Mouse (Mus musculus): ENCODE results near the gene Krcc1.
A peak's percentile ranks its signal among the peaks of the same experiment; 100 is the strongest.
"Not testable (repeated sequence)": the region's sequence is repeated elsewhere in the genome, so short reads cannot be mapped to it uniquely, and the experiment has no call there.

The Krcc1 gene

DNA sequence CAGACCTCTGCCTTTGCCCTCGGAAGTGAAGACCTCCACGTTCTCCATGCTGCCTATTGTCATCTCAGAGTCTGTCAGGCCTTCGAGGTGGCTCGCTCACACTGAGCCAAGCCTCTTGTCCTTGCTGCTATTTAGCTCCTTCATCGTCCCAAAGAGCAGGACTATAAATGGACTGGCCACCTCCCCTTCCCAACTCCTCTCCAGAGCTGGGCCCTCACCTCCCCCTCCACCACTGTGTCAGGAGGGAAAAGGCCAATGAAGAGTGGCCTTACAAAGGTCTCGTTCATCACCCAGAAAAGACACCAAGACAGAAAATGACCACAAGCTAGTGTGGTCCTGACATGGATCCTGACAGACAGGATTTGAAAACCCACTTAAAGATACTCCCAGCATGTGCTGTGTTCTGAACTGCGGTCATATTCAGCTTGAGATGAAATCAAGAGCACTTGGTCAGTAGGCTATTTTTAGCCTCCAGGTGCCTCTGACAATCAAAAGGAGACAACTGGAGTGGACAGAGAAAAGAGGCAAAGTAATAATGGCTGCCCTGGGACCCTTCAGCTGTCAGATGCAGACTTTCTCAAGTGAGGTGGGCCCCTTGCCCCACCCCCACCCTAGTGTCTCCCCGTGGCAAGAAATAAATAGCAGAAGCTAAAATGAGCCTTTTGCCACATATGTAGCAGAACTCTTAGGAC, 9.2 kb upstream of the Krcc1 start:
- peak; percentile 4 for DNase-seq

DNA sequence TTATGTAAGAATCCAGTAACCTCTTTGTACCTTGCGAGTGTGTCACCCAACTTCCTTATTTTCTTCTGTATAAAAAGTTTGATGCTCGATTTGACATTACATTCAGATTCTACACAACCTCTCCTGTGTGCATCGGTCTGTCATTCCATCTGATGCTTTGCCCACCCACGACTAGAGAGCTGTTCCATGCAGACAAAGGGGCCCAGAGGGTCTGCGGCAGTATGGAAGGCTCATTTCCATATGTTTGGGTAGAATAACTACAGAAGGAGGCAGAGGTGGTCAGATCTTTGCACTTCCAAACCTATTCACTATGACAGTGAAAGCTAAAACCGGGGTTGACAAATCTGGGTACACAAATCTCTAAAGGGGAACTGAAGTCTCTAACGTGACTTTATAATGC, 3.9 kb upstream of the Krcc1 start:
- DNase-seq, result not testable (repeated sequence)

DNA sequence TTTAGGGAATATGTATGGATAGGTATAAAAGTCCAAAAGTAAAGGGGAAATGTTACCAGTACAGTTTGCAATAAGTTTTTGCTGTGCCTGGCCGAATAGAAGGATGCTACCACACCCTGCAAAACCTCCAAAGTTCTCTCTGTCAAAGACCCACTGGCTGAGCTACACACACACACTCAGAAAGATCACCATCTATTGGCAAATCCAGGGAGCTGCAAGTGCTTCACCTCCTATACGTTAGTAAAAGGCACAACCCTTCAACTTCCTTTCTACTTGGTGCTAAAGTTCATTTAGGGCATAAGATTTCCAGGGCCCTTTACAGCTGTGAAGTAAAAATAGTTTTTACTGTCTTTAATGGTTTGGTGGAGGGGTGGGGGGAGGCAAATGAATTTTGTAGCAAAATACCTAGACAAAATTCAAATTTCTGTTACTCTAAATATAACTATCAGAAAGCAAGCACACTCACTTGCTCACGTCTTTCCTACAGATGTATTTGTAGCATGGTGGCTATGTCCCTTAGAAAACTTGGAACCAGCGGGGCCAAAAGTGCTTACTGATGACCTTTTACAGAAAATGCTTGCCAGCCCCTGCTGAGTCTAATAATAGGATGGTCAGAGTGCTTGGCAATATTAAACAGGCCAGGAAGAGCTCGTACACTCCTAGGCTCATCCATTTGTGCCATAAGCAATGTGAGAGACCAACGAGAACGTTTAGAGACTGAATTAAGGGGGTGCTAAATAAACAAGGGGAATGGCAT, 2.4 kb upstream of the Krcc1 start:
- peak; percentile 40 for DNase-seq

DNA sequence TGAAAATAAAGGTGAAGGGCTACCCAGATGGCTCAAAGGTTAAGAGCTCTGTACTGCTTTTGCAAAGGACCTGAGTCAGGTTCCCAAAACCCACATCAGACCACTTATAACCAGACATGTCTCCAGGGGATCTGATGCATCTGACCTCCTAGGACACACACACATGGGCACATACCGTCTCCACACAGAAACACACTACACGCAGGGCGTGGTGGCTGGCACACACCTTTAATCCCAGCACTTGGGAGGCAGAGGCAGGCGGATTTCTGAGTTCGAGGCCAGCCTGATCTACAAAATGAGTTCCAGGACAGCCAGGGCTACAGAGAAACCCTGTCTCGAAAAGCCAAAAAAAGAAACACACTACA, 1.8 kb upstream of the Krcc1 start:
- DNase-seq, result not testable (repeated sequence)

DNA sequence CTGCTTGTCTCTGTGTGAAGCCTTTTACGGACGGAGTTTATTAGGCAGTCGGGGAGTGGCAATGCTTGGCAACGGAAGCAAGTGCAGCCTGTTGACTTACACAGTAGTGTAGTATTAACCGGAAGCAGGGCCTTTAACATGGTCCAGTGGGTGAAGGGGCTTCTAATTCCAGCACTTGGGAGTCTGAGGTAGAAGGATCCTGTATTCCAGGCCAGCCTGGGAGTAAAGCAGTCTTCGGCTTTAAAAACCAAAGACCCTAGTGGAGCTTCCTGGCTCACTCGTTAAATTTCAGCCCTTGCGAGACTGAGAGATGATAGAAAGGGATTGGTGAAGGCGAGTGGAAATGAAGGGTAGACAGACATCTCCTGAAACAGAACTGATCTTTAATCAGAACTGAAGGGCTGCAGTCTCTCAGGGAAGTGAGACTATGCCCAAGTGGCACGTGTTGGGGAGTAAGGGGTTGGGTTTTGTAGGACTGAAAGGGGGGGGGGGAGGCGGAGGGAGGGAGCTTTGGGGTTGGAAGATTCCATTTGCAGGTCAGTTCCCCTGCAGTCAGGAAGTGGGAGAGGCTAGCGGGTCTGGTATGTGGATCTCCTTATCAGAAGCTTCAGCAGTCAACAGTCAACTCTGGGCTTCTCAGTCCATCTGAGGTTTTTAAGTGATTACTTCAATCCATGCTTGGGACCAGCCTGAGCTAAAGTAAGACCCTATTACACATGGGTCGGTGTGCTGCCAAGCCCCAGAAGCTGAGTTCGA, 998 bp upstream of the Krcc1 start:
- peak; percentile 68 for DNase-seq

DNA sequence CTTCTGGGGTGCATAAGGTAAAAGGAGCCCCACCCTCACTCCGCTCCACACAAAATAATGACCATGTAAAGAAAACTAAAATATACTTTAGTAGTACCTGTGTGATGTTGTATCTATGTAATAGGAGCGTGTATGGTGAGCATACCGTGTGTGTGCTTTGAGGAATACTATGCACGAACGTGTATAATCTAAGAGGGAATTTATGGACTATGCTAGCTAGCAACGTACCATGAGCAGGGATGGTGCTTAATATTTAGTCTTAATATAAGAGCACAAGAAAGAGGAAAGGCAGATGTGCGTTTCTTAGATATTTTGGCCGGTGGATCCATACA, 454 bp upstream of the Krcc1 start:
- no peak for DNase-seq

DNA sequence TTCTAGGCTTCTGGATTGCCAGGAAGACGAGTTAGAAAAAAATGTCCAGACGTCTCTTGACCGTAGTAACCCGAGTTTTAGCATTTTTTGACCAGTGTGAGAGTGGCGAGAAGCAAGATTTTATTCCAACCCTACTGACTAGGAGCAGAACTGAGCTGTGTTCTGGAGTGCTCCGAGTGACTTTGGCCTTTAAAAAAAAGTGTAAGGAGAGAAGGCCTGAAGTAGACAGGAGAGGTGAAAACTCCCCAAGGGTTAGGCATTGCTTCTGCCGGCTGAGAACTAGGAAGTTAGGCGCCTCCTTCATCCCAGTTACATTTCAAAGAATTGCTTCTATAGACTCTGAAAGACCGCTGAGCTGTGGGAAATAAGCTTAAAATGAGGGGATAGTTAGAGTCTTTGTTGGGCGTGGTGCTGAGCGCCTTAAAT, 852 bp downstream of the Krcc1 start:
- peak; percentile 40 for DNase-seq

DNA sequence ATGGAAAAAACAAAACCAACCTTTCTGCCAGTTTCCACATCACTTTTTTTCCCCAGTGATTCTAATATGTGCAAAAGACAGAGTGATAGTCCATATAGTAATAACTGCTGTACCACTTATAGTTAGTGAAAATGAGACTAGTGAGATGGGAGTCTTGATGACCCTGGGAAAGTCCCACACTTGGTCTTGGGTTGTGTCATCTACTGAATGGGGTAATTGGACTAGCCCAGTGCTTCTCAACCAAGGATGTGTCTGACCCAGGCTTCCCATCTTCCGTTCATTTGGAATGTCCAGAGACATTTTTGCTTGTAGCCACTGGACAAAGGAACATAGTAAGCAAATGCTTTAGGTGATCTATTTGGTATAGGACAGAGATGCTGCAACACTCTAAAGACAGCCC, 2.2 kb downstream of the Krcc1 start:
- no peak for DNase-seq

DNA sequence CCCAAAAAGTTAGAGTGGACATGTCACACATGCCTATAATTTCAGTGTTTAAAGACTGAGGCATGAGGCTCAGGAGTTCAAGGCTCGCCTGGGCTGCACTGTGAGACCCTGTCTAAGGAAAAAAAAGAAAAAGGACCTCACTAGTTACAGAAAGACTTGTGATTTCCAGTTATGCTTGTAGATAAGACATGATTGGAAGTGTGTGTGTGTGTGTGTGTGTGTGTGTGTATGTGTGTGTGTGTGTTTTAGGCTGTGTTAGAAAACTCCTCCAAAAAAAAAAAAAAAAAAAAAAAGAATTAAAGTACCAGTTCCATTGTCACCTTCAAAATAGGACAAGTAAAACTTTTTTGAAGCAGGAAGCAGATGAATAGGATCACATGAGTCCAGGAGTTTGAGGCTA, 3.1 kb downstream of the Krcc1 start:
- no peak for DNase-seq

DNA sequence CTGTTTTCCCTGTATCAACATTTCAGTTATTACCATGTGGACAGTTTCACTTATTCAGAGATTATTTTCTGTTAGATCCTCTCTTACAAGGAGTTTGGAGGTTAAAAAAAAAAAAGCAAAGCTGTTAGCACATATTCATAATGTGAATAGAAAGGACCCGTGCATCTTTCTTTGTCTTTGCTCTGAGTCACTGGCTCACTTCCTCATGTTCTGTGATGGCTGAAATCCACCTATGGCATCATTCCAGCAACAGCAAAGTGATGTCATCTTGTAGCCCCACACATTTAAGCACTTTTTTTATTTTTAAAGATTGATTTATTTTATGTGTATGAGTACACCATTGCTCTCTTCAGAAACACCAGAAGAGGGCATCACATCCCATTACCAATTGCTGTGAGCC, 7.9 kb downstream of the Krcc1 start:
- no peak for DNase-seq

DNA sequence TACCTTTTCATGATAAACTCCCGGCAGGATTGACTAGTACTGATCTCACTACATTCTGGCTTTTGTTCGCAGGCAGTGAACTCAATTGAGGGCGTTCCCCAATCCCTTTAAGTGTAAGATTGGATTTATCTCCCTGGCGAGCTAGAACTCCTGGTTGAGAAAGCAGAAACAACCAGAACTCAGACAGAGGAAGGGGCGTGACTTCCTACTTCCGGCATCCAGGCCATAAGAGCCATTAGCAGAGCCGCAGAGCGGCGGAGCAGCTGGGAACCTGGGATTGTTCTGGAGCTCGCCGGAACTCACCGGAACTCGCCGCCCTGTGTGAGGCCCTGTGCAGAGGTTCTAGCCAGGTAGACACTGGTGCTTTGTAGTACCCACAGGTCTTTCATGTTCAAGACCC, 22.0 kb downstream of the Krcc1 start:
- no peak for DNase-seq

DNA sequence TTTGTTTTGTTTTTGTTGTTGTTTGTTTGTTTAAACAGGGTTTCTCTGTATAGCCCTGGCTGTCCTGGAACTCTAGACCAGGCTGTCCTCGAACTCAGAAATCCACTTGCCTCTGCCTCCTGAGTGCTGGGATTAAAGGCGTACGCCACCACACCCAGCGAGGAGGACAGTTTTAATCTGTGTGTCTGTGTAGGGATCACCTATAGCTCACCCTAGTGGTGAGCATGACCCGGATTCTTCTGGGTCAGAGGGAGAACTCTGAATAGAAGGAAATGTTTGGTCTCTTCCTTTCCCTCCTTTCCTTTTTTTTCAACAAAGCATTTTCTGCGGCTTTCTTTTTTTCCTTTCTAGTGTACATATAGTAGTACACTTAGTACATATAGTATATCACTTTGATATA, 23.8 kb downstream of the Krcc1 start:
- DNase-seq, result no peak

DNA sequence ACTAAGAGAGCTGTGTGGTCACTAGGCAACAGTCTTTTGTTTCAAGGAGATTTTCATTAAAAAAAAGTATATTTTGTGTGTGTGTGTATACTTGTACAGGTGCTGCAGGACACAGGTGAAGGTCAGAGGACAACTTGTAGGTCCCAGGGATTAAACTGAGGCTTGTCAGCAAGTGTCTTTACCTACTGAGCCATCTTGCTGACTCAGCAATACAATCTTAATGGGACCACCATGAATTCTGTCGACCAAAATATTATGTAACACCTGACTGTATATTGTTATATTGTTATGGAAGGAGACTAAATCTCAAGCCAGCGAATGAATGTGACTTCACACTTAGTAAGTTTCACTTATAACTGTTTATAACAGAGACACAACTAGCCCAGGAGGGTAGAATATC, 26.6 kb downstream of the Krcc1 start:
- no peak for DNase-seq

DNA sequence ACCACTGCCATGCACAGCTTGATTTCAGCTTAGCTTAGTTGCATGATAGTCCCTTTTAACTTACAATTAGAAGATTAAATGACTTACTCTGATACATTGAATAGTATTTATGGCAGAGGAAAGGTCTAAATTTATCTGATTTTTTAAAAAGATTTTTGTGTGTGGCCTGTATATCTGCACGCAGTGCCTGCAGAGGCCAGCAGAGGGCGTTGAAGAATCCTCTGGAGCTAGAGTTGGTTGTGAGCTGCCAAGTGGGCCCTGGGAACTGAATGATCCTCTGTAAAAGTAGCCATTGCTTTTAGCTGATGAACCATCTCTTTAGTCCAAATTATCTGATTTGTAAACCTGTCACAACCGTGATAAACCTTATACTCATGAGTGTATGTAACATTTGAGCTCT, 27.3 kb downstream of the Krcc1 start:
- DNase-seq, result peak; percentile 65

DNA sequence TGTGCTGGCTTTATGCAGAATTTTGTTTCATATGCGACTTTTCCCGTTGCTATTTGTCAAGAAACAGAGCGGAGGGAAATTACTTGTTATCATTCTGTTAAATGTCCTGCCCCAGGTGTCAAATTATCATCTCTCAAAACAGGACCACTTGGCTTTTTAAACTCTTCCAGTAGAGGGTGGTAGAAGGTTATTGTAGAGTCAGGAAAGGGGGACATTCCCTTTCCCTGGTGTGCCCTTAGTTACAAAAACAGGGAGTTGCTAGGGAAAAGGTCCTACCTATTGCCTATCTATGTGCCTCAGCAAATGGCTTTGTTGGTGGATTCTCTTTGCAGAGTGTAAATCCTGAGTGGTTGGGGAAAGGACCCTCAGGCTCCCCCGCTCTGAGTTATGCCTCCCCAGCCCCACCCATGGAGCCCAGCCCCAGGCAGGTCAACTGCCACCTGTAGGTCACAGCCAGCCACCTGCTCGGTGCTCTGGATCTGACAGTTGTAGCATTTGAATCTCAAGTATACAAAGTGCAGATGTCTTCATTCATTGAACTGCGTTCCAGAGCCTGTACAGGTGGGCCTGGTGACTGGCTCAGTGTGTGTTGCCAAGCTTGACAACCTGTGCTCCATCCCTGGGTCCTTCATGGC, 30.7 kb downstream of the Krcc1 start:
- DNase-seq, result no peak

DNA sequence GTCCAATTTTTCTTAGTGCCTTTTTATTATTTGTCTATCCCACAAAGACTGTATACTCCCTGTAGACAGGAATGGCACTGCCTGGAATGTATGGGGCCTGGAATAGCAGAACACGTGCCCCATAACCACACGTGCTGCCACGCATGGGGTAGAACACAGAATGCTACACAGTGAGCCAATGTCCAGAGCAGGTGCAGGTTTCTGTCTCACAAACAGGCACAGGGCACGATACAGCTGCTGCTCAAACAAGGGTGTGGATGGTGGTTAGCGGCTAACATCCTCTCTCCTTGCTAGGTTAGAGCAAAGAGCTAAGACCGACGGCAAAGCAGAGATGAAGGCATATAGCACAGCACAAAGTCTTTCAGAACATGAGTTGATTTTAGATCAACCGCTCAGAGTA, 36.0 kb downstream of the Krcc1 start:
- no peak for DNase-seq

DNA sequence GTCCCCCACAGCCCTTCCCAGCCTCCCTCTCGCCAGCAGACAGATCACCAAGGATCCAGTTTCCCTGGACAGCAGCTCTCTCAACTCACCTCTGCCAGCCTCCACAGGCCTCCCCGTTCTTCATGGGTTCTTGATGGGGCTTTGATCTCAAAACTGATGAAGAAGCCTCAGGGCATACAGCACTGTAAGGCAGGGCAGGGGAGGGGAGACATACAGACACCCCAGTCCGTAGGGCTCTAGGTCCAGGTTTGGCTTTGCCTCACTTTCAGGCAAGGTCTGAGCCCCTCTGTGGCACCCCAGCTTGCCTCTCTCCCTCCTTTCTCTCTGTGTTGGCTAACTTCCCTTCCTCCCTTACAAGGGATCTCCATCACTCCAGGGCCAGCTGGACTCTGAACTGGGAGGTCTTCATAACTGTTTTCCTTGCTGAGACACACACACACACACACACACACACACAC, 50.4 kb downstream of the Krcc1 start, which contains the start of gene Smyd1:
TSS of gene Smyd1 (minus strand) at position 408 of the 458 bp plus-strand sequence.
- no peak for DNase-seq

DNA sequence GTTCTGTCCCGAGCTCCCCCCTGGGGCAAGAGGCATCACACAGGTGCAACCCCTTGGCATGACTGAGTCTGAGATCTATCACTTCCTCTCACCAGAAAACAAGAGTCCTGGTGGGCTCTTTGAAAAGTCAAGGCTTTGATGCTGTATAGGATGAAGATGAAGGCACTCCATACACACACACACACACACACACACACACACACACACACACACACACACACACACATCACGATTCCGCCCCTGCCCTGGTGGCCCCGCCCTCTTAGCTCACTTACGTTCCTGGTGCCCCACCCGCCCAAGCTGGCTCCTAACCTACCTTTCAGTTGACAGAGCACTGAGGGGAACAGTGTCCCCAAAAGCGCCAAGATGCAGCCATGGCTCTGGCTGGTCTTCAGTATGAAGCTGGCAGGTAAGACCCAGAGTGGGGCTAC, 51.0 kb downstream of the Krcc1 start, which contains the start of gene Cd8b1:
TSS of gene Cd8b1 (plus strand) at position 298 of the 431 bp plus-strand sequence.
- no peak for DNase-seq

DNA sequence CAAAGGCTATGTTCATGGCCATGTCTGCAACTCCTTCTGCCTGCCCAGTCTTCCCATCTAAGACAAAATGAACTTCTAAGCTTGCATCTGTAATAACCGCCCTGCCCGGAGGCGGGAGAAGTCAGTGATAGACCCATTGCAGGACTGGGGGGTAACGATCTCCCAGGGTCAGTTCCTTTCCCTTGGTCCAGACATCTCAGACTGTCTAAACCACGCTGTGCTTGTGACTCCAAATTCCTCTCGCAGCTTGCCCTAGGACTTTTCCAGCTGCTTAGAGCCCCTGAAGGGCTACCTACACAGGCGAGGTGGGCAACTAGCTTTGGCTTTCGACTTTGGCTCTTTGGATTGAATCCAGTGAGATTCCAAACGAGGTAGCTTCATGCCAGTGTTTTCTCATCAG, 53.3 kb downstream of the Krcc1 start:
- no peak for DNase-seq

DNA sequence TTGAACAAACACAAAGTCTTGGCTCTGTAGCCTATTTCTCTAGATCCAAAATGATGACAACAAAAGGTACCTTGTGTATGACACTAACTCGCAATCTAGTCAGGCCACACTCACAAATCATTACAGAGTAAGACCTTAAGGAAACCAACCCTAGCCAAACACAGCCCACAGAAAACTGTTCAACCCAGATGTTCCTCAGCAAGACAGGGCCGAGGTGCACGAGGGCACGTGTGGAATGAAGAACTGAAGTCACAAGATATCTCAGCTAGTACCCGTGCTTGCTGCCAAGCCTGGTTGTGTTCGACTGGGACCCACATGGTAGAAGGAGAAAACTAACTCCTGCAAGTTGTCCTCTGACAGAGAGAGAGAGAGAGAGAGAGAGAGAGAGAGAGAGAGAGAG, 58.4 kb downstream of the Krcc1 start:
- no peak for DNase-seq

DNA sequence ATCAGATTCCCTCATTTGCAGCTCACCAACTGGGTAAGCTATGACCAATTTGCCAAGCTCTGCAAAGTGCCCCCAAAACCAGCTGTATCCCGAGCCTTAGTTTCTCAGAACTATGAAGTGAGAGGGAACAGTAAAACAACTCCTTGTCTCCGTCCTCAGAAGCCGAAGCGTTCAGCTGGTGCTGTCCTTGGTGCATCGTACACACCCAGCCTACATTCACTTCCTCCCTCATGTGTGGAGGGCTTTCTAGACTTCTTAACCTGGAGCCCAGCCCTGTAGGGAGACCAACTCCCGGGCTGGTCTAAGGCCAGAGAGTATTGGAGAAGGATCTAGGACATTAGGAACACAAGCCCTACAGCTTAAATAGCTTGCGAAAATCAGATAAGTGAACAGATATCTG, 59.0 kb downstream of the Krcc1 start:
- DNase-seq, result no peak

DNA sequence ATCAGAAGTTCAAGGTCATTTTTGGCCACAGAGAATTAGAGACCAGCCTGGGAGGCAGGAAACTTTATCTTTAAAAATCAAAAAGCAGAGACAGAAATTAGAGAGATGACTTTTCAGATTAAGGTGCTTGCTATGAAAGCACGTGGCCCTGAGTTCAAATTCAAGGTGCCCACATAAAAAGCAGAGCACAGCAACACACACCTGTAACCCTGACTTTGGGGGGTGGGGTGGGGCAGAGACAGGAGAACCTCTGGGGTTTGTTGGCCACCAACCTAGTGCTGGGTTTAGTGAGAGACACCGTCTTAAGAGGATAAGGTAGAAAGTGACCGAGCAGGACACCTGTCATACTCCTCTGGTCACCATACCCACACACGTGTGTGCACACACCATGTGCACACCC, 60.0 kb downstream of the Krcc1 start:
- not testable (repeated sequence) for DNase-seq

DNA sequence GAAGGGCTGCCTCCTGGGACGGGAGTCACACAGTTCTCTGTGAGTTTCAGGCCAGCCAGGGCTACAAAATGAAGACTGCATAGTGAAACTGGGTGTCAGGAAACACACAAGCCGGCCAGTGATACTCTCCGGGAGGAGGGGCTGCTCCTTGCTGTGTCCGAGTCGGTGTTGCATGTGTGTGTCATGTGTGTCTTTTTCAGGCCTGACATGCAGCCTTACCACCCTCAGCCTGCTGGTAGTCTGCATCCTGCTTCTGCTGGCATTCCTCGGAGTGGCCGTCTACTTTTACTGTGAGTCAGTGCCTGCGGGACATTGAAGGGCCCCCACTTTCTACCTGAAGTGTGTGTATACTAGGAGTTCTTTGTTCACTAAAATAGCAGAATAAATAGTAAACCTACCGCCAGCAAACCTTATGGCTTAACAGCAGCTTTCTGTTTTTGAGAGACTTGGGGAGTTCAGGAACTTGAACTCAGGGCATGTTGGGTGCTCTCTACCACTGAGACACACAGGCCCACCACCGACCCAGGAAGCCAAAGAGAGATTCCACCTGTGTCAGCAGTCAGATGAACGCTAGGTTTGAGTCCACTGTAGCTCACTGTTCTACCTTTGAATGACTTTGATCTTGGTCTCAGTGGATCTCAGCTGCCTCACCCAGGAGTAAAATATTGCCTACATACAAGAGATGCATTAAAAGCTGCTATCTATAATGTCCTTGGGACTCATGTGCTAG, 60.9 kb downstream of the Krcc1 start:
- no peak for DNase-seq

Data from embryo, embryonic 11 days (tissue).